Mouse (Mus musculus) lung, postnatal 10 days (tissue): Measurements from ENCODE around the gene Ocln.
A peak's percentile ranks its signal among the peaks of the same experiment; 100 is the strongest.
"Not testable (repeated sequence)": the region's sequence is repeated elsewhere in the genome, so short reads cannot be mapped to it uniquely, and the experiment has no call there.

ENCODE experiments used
- DNase-seq: peaks from one replicate; pipeline ENCODE4 v3.0.0; 2021

Ocln gene

GRCm38 (mm10) chr13:100543011-100543767 is 9.3 kb downstream of the Ocln start:
- no peak for DNase-seq

GRCm38 (mm10) chr13:100536149-100536548 is 16.4 kb downstream of the Ocln start:
- no peak for DNase-seq

- peak; percentile 54 for DNase-seq
Measured at GRCm38 (mm10) chr13:100532788-100533365, 19.6 kb downstream of the Ocln start.

- no peak for DNase-seq
Measured at GRCm38 (mm10) chr13:100526649-100527038, 25.9 kb downstream of the Ocln start.

GRCm38 (mm10) chr13:100525935-100526648 is 26.4 kb downstream of the Ocln start:
- peak; percentile 18 for DNase-seq

GRCm38 (mm10) chr13:100524896-100525295 is 27.6 kb downstream of the Ocln start:
- no peak for DNase-seq

- no peak for DNase-seq
Measured at GRCm38 (mm10) chr13:100523698-100524097, 28.8 kb downstream of the Ocln start.

- DNase-seq = no peak
Measured at GRCm38 (mm10) chr13:100521724-100522591, 30.6 kb downstream of the Ocln start.

- no peak for DNase-seq
Measured at GRCm38 (mm10) chr13:100519162-100519561, 33.4 kb downstream of the Ocln start.

- DNase-seq = no peak
Measured at GRCm38 (mm10) chr13:100518191-100518590, 34.3 kb downstream of the Ocln start.

GRCm38 (mm10) chr13:100517652-100518153 is 34.8 kb downstream of the Ocln start:
- no peak for DNase-seq

- peak; percentile 11 for DNase-seq
Measured at GRCm38 (mm10) chr13:100516213-100517105, 36.1 kb downstream of the Ocln start.

- DNase-seq = no peak
Measured at GRCm38 (mm10) chr13:100512792-100513191, 39.7 kb downstream of the Ocln start.

GRCm38 (mm10) chr13:100511860-100512364 is 40.6 kb downstream of the Ocln start:
- DNase-seq = no peak

- DNase-seq = peak; percentile 48
Measured at GRCm38 (mm10) chr13:100511146-100511859, 41.2 kb downstream of the Ocln start.

- not testable (repeated sequence) for DNase-seq
Measured at GRCm38 (mm10) chr13:100499625-100500024, 52.9 kb downstream of the Ocln start.

- peak; percentile 75 for DNase-seq
Measured at GRCm38 (mm10) chr13:100495337-100495736, 57.2 kb downstream of the Ocln start.

GRCm38 (mm10) chr13:100494370-100494769 is 58.1 kb downstream of the Ocln start:
- not testable (repeated sequence) for DNase-seq

- peak; percentile 6 for DNase-seq
Measured at GRCm38 (mm10) chr13:100493313-100493712, 59.2 kb downstream of the Ocln start.

- peak; percentile 92 for DNase-seq
Measured at GRCm38 (mm10) chr13:100492061-100492787, 60.3 kb downstream of the Ocln start, which contains the start of gene Gtf2h2. Gtf2h2 (minus strand) TSS chr13:100492579.
